Mouse (Mus musculus): ENCODE measurements at regions not wholly inside any gene's neighbourhood (a gene's known extent, or its start where the extent isn't known, plus 50 kb on each side); places are given as distances from the start of the nearest gene placed in this dataset.
"Not testable (repeated sequence)": the region's sequence is repeated elsewhere in the genome, so short reads cannot be mapped to it uniquely, and the experiment has no call there.

- no peaks in the 10 kb centered on the region for H3K4me1 ChIP-seq (ENCODE audit: insufficient read depth, low read depth, low read length)
- no peak for ATAC-seq
- no peak for DNase-seq (ENCODE audit: low spot score)
- H3K4me3 ChIP-seq (ENCODE audit: low read depth, low read length) = no peak overlapping the region
- TF ChIP-seq EP300 (IDR thresholded peaks at IDR 0.05) (no peak), CTCF (IDR thresholded peaks at IDR 0.05) (no peak)
- no peaks in the 10 kb centered on the region for H3K9me3 ChIP-seq (ENCODE audit: low read length)
- no peaks in the 10 kb centered on the region for H3K27me3 ChIP-seq (replicated peaks; ENCODE audit: insufficient read depth, low read length)
- no peak overlapping the region for H3K27ac ChIP-seq (ENCODE audit: low read length)
- no peak overlapping the region for H3K4me2 ChIP-seq (replicated peaks; ENCODE audit: low read depth, low read length)
- H3K36me3 ChIP-seq (ENCODE audit: insufficient read depth, low read length) = no peaks in the 10 kb centered on the region
- H3K9ac ChIP-seq (replicated peaks; ENCODE audit: low read depth) = no peak overlapping the region
These were observed 151.1 kb downstream of the 4930474N05Rik start for GRCm38 (mm10) chr14:36245849-36246248.

GRCm38 (mm10) chr14:36262126-36262525 lies 167.4 kb downstream of the 4930474N05Rik start:
- ATAC-seq (no peak), DNase-seq (ENCODE audit: low spot score) (no peak)
- Histone ChIP-seq H3K9ac (replicated peaks; ENCODE audit: low read depth) (no peak overlapping the region), H3K27ac (ENCODE audit: low read length) (no peak overlapping the region), H3K4me2 (replicated peaks; ENCODE audit: low read depth, low read length) (no peak overlapping the region), H3K4me1 (ENCODE audit: insufficient read depth, low read depth, low read length) (no peaks in the 10 kb centered on the region), H3K36me3 (ENCODE audit: insufficient read depth, low read length) (no peaks in the 10 kb centered on the region), H3K4me3 (ENCODE audit: low read depth, low read length) (no peak overlapping the region), H3K9me3 (ENCODE audit: low read length) (no peaks in the 10 kb centered on the region), H3K27me3 (replicated peaks; ENCODE audit: insufficient read depth, low read length) (no peaks in the 10 kb centered on the region)
- 65% methylated on average over 2 of the region's 2 CpGs for WGBS
- TF ChIP-seq CTCF (IDR thresholded peaks at IDR 0.05) (no peak), EP300 (IDR thresholded peaks at IDR 0.05) (no peak)

GRCm38 (mm10) chr14:36283825-36284414 lies 189.2 kb downstream of the 4930474N05Rik start:
- Histone ChIP-seq H3K4me3 (ENCODE audit: low read depth, low read length) (no peak overlapping the region), H3K9me3 (ENCODE audit: low read length) (no peaks in the 10 kb centered on the region), H3K4me2 (replicated peaks; ENCODE audit: low read depth, low read length) (no peak overlapping the region), H3K9ac (replicated peaks; ENCODE audit: low read depth) (no peak overlapping the region), H3K27ac (ENCODE audit: low read length) (no peak overlapping the region), H3K27me3 (replicated peaks; ENCODE audit: insufficient read depth, low read length) (no peaks in the 10 kb centered on the region), H3K4me1 (ENCODE audit: insufficient read depth, low read depth, low read length) (no peaks in the 10 kb centered on the region), H3K36me3 (ENCODE audit: insufficient read depth, low read length) (no peaks in the 10 kb centered on the region)
- no peak for DNase-seq (ENCODE audit: low spot score)
- no peak for ATAC-seq
- TF ChIP-seq EP300 (IDR thresholded peaks at IDR 0.05) (no peak), CTCF (IDR thresholded peaks at IDR 0.05) (no peak)
- 63% methylated on average over 1 of the region's 1 CpGs for WGBS

GRCm38 (mm10) chr14:36288697-36289286 lies 194.1 kb downstream of the 4930474N05Rik start:
- Histone ChIP-seq H3K9me3 (ENCODE audit: low read length) (no peaks in the 10 kb centered on the region), H3K4me3 (ENCODE audit: low read depth, low read length) (no peak overlapping the region), H3K27ac (ENCODE audit: low read length) (no peak overlapping the region), H3K36me3 (ENCODE audit: insufficient read depth, low read length) (no peaks in the 10 kb centered on the region), H3K27me3 (replicated peaks; ENCODE audit: insufficient read depth, low read length) (no peaks in the 10 kb centered on the region), H3K9ac (replicated peaks; ENCODE audit: low read depth) (no peak overlapping the region), H3K4me2 (replicated peaks; ENCODE audit: low read depth, low read length) (no peak overlapping the region), H3K4me1 (ENCODE audit: insufficient read depth, low read depth, low read length) (no peaks in the 10 kb centered on the region)
- ATAC-seq = no peak
- no peak for DNase-seq (ENCODE audit: low spot score)
- 62% methylated on average over 1 of the region's 1 CpGs for WGBS
- TF ChIP-seq EP300 (IDR thresholded peaks at IDR 0.05) = no peak
- no peak for TF ChIP-seq CTCF (IDR thresholded peaks at IDR 0.05)

DNA sequence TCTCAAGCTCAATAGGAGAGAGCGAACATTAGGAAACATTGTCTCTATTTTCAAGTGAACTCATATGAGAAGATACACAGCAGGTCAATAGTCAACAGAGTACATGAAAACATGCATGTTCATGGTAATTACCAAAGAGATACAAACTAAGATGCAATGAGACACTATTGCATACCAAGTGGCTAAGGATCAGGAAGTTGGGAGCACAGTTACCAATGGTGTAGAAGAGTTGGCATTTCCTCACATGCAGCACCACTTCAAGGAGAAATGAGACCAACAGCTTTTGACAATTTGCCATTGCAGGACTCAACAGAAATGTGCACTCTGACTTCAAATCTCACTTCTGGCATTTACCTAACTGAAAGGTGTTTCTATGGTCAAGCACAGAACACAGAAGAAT lies 215.6 kb downstream of the 4930474N05Rik start:
- H3K9me3 ChIP-seq (ENCODE audit: low read length) = no peaks in the 10 kb centered on the region
- TF ChIP-seq CTCF (IDR thresholded peaks at IDR 0.05) (no peak), EP300 (IDR thresholded peaks at IDR 0.05) (no peak)
- no peak overlapping the region for H3K27ac ChIP-seq (ENCODE audit: low read length)
- H3K9ac ChIP-seq (replicated peaks; ENCODE audit: low read depth) = no peak overlapping the region
- no peaks in the 10 kb centered on the region for H3K36me3 ChIP-seq (ENCODE audit: insufficient read depth, low read length)
- no peak for DNase-seq (ENCODE audit: low spot score)
- H3K27me3 ChIP-seq (replicated peaks; ENCODE audit: insufficient read depth, low read length) = no peaks in the 10 kb centered on the region
- ATAC-seq = no peak
- WGBS = 88% methylated on average over 1 of the region's 1 CpGs
- no peaks in the 10 kb centered on the region for H3K4me1 ChIP-seq (ENCODE audit: insufficient read depth, low read depth, low read length)
- no peak overlapping the region for H3K4me2 ChIP-seq (replicated peaks; ENCODE audit: low read depth, low read length)
- H3K4me3 ChIP-seq (ENCODE audit: low read depth, low read length) = no peak overlapping the region

DNA sequence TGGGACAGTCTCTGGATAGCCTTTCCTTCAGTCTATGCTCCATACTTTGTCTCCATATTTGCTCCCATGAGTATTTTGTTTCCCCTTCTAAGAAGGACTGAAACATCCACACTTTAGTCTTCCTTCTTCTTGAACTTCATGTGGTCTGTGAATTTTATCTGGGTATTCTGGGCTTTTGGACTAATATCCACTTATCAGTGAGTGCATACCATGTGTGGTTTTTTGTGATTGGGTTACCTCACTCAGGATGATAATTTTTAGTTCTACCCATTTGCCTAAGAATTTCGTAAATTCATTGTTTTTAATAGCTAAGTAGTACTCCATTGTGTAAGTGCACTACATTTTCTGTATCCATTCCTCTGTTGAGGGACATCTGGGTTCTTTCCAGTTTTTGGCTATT lies 220.0 kb downstream of the 4930474N05Rik start:
- H3K4me3 ChIP-seq (ENCODE audit: low read depth, low read length); H3K27ac ChIP-seq (ENCODE audit: low read length); H3K9me3 ChIP-seq (ENCODE audit: low read length); H3K9ac ChIP-seq (replicated peaks; ENCODE audit: low read depth); H3K27me3 ChIP-seq (replicated peaks; ENCODE audit: insufficient read depth, low read length); H3K36me3 ChIP-seq (ENCODE audit: insufficient read depth, low read length); ATAC-seq; DNase-seq (ENCODE audit: low spot score); H3K4me2 ChIP-seq (replicated peaks; ENCODE audit: low read depth, low read length); H3K4me1 ChIP-seq (ENCODE audit: insufficient read depth, low read depth, low read length): not testable (repeated sequence)
- 49% methylated on average over 1 of the region's 1 CpGs for WGBS

Data from lung, postnatal 0 days (tissue).